Comparison of ENCODE assay signal across 8 mouse cellular contexts in genomic region chr6:114931212-114932115, GRCm38 (mm10). TPM values are rescaled to one million over a fixed set of nuclear protein-coding genes. Genes with fewer than 3 reads are reported as not detected.
DNase-seq lines count a peak whose midpoint lies in the region; ATAC-seq lines count a peak whose summit lies in the region.

No protein-coding gene starts in this region.

- H3K36me3 ChIP-seq in embryonic facial prominence, embryonic 12.5 days: no peaks in the 10 kb centered on the region
- no peaks in the 10 kb centered on the region for H3K36me3 ChIP-seq in embryonic facial prominence, embryonic 10.5 days (replicated peaks)
- H3K36me3 ChIP-seq in midbrain, embryonic 11.5 days (ENCODE audit: control insufficient read depth, insufficient read depth, low read length): no peaks in the 10 kb centered on the region
- H3K36me3 ChIP-seq in midbrain, embryonic 10.5 days: no peaks in the 10 kb centered on the region
- no peaks in the 10 kb centered on the region for H3K36me3 ChIP-seq in hindbrain, embryonic 14.5 days (replicated peaks; ENCODE audit: control insufficient read depth, insufficient read depth)
- no peaks in the 10 kb centered on the region for H3K36me3 ChIP-seq in limb, embryonic 15.5 days

- no peak overlapping the region for H3K4me2 ChIP-seq in embryonic facial prominence, embryonic 12.5 days (replicated peaks)
- H3K4me2 ChIP-seq in midbrain, embryonic 11.5 days: no peak overlapping the region
- peak overlapping the region; percentile 8 for H3K4me2 ChIP-seq in hindbrain, embryonic 14.5 days (replicated peaks)
- peak overlapping the region; percentile 39 for H3K4me2 ChIP-seq in limb, embryonic 15.5 days

- peak overlapping the region; percentile 41; the same call in 1 of the 2 replicates for H3K27ac ChIP-seq in embryonic facial prominence, embryonic 12.5 days
- H3K27ac ChIP-seq in embryonic facial prominence, embryonic 10.5 days (replicated peaks): no peak overlapping the region
- no peak overlapping the region for H3K27ac ChIP-seq in midbrain, embryonic 11.5 days (ENCODE audit: low read depth, low read length)
- H3K27ac ChIP-seq in midbrain, embryonic 10.5 days (replicated peaks): no peak overlapping the region
- no peak overlapping the region for H3K27ac ChIP-seq in hindbrain, embryonic 14.5 days
- peak overlapping the region; percentile 85 for H3K27ac ChIP-seq in limb, embryonic 15.5 days

- WGBS in embryonic facial prominence, embryonic 12.5 days: 65% methylated on average over 28 of the region's 28 CpGs
- WGBS in embryonic facial prominence, embryonic 10.5 days: 81% methylated on average over 28 of the region's 28 CpGs
- 77% methylated on average over 28 of the region's 28 CpGs for WGBS in midbrain, embryonic 11.5 days
- 85% methylated on average over 28 of the region's 28 CpGs for WGBS in midbrain, embryonic 10.5 days
- 48% methylated on average over 28 of the region's 28 CpGs for WGBS in hindbrain, embryonic 14.5 days
- 21% methylated on average over 28 of the region's 28 CpGs for WGBS in limb, embryonic 15.5 days

- ATAC-seq in embryonic facial prominence, embryonic 12.5 days (ENCODE audit: insufficient number of reproducible peaks, insufficient read depth, low FRiP score, low TSS enrichment): no peak
- ATAC-seq in midbrain, embryonic 11.5 days (ENCODE audit: low FRiP score): no peak
- ATAC-seq in hindbrain, embryonic 14.5 days (ENCODE audit: low FRiP score): peak; percentile 51; the same call in 1 of the 2 replicates
- 0 out of 2 replicates have a peak, but pooled peaks have one; percentile 35 for ATAC-seq in limb, embryonic 15.5 days (ENCODE audit: insufficient number of reproducible peaks, low FRiP score, low TSS enrichment, low read depth)

- H3K9ac ChIP-seq in embryonic facial prominence, embryonic 12.5 days: no peak overlapping the region
- H3K9ac ChIP-seq in midbrain, embryonic 11.5 days (ENCODE audit: low read length): no peak overlapping the region
- H3K9ac ChIP-seq in hindbrain, embryonic 14.5 days: no peak overlapping the region
- no peak overlapping the region for H3K9ac ChIP-seq in limb, embryonic 15.5 days

- no peak for DNase-seq in embryonic facial prominence, embryonic 10.5 days (ENCODE audit: low spot score)
- peak; percentile 59 for DNase-seq in midbrain, embryonic 11.5 days (ENCODE audit: low spot score, missing footprints)
- DNase-seq in midbrain, embryonic 10.5 days (ENCODE audit: low spot score): no peak
- DNase-seq in hindbrain, embryonic 14.5 days (ENCODE audit: low spot score): no peak
- no peak for DNase-seq in c-Kit-positive CD71-positive TER-119-positive erythroid progenitor cells, embryonic 14.5 days (ENCODE audit: low spot score)
- DNase-seq in thymus, postnatal 4 days: no peak

- no peaks in the 10 kb centered on the region for H3K27me3 ChIP-seq in embryonic facial prominence, embryonic 12.5 days
- H3K27me3 ChIP-seq in embryonic facial prominence, embryonic 10.5 days (replicated peaks; ENCODE audit: low read depth, poor library complexity, severe bottlenecking): 0 out of 2 replicates have a peak, but pooled peaks cover 3% of the 10 kb centered on the region
- no peaks in the 10 kb centered on the region for H3K27me3 ChIP-seq in midbrain, embryonic 11.5 days (ENCODE audit: control insufficient read depth, insufficient read depth, low read length)
- H3K27me3 ChIP-seq in midbrain, embryonic 10.5 days (ENCODE audit: low read depth, poor library complexity, severe bottlenecking): no peaks in the 10 kb centered on the region
- H3K27me3 ChIP-seq in hindbrain, embryonic 14.5 days (ENCODE audit: control insufficient read depth, insufficient read depth, low read length): no peaks in the 10 kb centered on the region
- H3K27me3 ChIP-seq in limb, embryonic 15.5 days: no peaks in the 10 kb centered on the region

- H3K4me3 ChIP-seq in embryonic facial prominence, embryonic 12.5 days: no peak overlapping the region
- H3K4me3 ChIP-seq in embryonic facial prominence, embryonic 10.5 days: no peak overlapping the region
- no peak overlapping the region for H3K4me3 ChIP-seq in midbrain, embryonic 11.5 days (ENCODE audit: low read depth, low read length)
- no peak overlapping the region for H3K4me3 ChIP-seq in midbrain, embryonic 10.5 days
- H3K4me3 ChIP-seq in hindbrain, embryonic 14.5 days (replicated peaks; ENCODE audit: low read length): no peak overlapping the region
- H3K4me3 ChIP-seq in limb, embryonic 15.5 days: peak overlapping the region; percentile 16

- H3K4me1 ChIP-seq in embryonic facial prominence, embryonic 12.5 days: peaks cover 27% of the 10 kb centered on the region
- peaks cover 21% of the 10 kb centered on the region for H3K4me1 ChIP-seq in embryonic facial prominence, embryonic 10.5 days
- H3K4me1 ChIP-seq in midbrain, embryonic 11.5 days (ENCODE audit: control insufficient read depth, insufficient read depth, low read length): no peaks in the 10 kb centered on the region
- peaks cover 6% of the 10 kb centered on the region; the same call in 1 of the 2 replicates for H3K4me1 ChIP-seq in midbrain, embryonic 10.5 days
- 0 out of 2 replicates have a peak, but pooled peaks cover 7% of the 10 kb centered on the region for H3K4me1 ChIP-seq in hindbrain, embryonic 14.5 days (replicated peaks; ENCODE audit: control insufficient read depth, insufficient read depth, low read length)
- peaks cover 44% of the 10 kb centered on the region for H3K4me1 ChIP-seq in limb, embryonic 15.5 days

- 0 out of 2 replicates have a peak, but pooled peaks cover 4% of the 10 kb centered on the region for H3K9me3 ChIP-seq in embryonic facial prominence, embryonic 12.5 days
- peaks cover 5% of the 10 kb centered on the region; the same call in 1 of the 2 replicates for H3K9me3 ChIP-seq in embryonic facial prominence, embryonic 10.5 days
- H3K9me3 ChIP-seq in midbrain, embryonic 11.5 days (ENCODE audit: control insufficient read depth, low read length): no peaks in the 10 kb centered on the region
- peaks cover 7% of the 10 kb centered on the region; the same call in 1 of the 2 replicates for H3K9me3 ChIP-seq in midbrain, embryonic 10.5 days (replicated peaks)
- 0 out of 2 replicates have a peak, but pooled peaks cover 3% of the 10 kb centered on the region for H3K9me3 ChIP-seq in hindbrain, embryonic 14.5 days (ENCODE audit: control insufficient read depth, low read length)
- no peaks in the 10 kb centered on the region for H3K9me3 ChIP-seq in limb, embryonic 15.5 days

RNA-seq across cellular contexts. Expression of gene Vgll4, which starts 38.3 kb away (rescaled TPM):
- polyA plus RNA-seq in embryonic facial prominence, embryonic 12.5 days (2016; fragmentation: Nextera tagmentation; extraction: Ambion mirVana): 135 and 136 TPM in 2 replicates
- 98.8 and 111 TPM in 2 replicates for polyA plus RNA-seq in embryonic facial prominence, embryonic 10.5 days (2016; fragmentation: Nextera tagmentation; extraction: Ambion mirVana)
- 48.6 and 54.8 TPM in 2 replicates for polyA plus RNA-seq in midbrain, embryonic 11.5 days (2014; fragmentation: Nextera tagmentation; extraction: Ambion mirVana)
- 70.9 and 79.7 TPM in 2 replicates for polyA plus RNA-seq in midbrain, embryonic 10.5 days (2016; fragmentation: Nextera tagmentation; extraction: Ambion mirVana)
- 37.9 and 38.4 TPM in 2 replicates for polyA plus RNA-seq in hindbrain, embryonic 14.5 days (2014; fragmentation: Nextera tagmentation; extraction: Ambion mirVana)
- 121 and 130 TPM in 2 replicates for polyA plus RNA-seq in limb, embryonic 15.5 days (2015; fragmentation: Nextera tagmentation; extraction: Ambion mirVana)

Comparison
In these comparisons a context has a peak if more than half of its experiments do, and no peak if none do; other contexts are left out.
1. H3K27ac ChIP-seq: peak in embryonic facial prominence, embryonic 12.5 days (single experiment) and limb, embryonic 15.5 days (single experiment); none in embryonic facial prominence, embryonic 10.5 days (single experiment), midbrain, embryonic 11.5 days (single experiment), midbrain, embryonic 10.5 days (single experiment) and hindbrain, embryonic 14.5 days (single experiment).
2. ATAC-seq: peak in hindbrain, embryonic 14.5 days (single experiment) and limb, embryonic 15.5 days (single experiment); none in embryonic facial prominence, embryonic 12.5 days (single experiment) and midbrain, embryonic 11.5 days (single experiment).
3. H3K4me2 ChIP-seq: peak in hindbrain, embryonic 14.5 days (single experiment) and limb, embryonic 15.5 days (single experiment); none in embryonic facial prominence, embryonic 12.5 days (single experiment) and midbrain, embryonic 11.5 days (single experiment).